Mouse (Mus musculus): Measurements from ENCODE around the gene Odf2l. TPM values are rescaled to one million over a fixed set of nuclear protein-coding genes. Genes with fewer than 3 reads are reported as not detected.

Odf2l gene
- polyA plus RNA-seq, 1 experiment from 2014 or later, result 26.8 TPM

GRCm38 (mm10) chr3:145119002-145119358, 592 bp downstream of the Odf2l start:
- Histone ChIP-seq H3K36me3 (replicated peaks; ENCODE audit: control insufficient read depth, insufficient read depth, low read depth, low read length) (no peaks in the 10 kb centered on the region), H3K9me3 (replicated peaks; ENCODE audit: control insufficient read depth, low read length) (no peaks in the 10 kb centered on the region), H3K27ac (replicated peaks; ENCODE audit: low read depth, low read length) (peak overlapping the region; percentile 94; the same call in 1 of the 2 replicates), H3K4me1 (ENCODE audit: control insufficient read depth, insufficient read depth, low read length) (no peaks in the 10 kb centered on the region; the same call in 1 of the 2 replicates), H3K9ac (replicated peaks; ENCODE audit: low read length) (peak overlapping the region; percentile 89), H3K27me3 (ENCODE audit: control insufficient read depth, insufficient read depth, low read length) (no peaks in the 10 kb centered on the region), H3K4me3 (ENCODE audit: low read depth, low read length) (peak overlapping the region; percentile 70), H3K4me2 (ENCODE audit: low read depth, low read length) (peak overlapping the region; percentile 41)
- ATAC-seq (replicated peaks; ENCODE audit: insufficient number of reproducible peaks, low FRiP score, low TSS enrichment, low read depth) (no peak), DNase-seq (ENCODE audit: low spot score) (no peak)
- 5% methylated on average over 14 of the region's 14 CpGs for WGBS

GRCm38 (mm10) chr3:145119425-145119824, 1.0 kb downstream of the Odf2l start:
- Histone ChIP-seq H3K9me3 (replicated peaks; ENCODE audit: control insufficient read depth, low read length) (no peaks in the 10 kb centered on the region), H3K36me3 (replicated peaks; ENCODE audit: control insufficient read depth, insufficient read depth, low read depth, low read length) (no peaks in the 10 kb centered on the region), H3K27ac (replicated peaks; ENCODE audit: low read depth, low read length) (no peak overlapping the region), H3K4me2 (ENCODE audit: low read depth, low read length) (no peak overlapping the region; the same call in 1 of the 2 replicates), H3K4me3 (ENCODE audit: low read depth, low read length) (peak overlapping the region; percentile 70), H3K27me3 (ENCODE audit: control insufficient read depth, insufficient read depth, low read length) (no peaks in the 10 kb centered on the region), H3K9ac (replicated peaks; ENCODE audit: low read length) (no peak overlapping the region), H3K4me1 (ENCODE audit: control insufficient read depth, insufficient read depth, low read length) (no peaks in the 10 kb centered on the region; the same call in 1 of the 2 replicates)
- ATAC-seq (replicated peaks; ENCODE audit: insufficient number of reproducible peaks, low FRiP score, low TSS enrichment, low read depth) (no peak), DNase-seq (ENCODE audit: low spot score) (no peak)
- WGBS, result 77% methylated on average over 7 of the region's 7 CpGs

GRCm38 (mm10) chr3:145126618-145127017, 8.2 kb downstream of the Odf2l start:
- Histone ChIP-seq H3K4me3 (ENCODE audit: low read depth, low read length) (no peak overlapping the region), H3K4me1 (ENCODE audit: control insufficient read depth, insufficient read depth, low read length) (no peaks in the 10 kb centered on the region), H3K27me3 (ENCODE audit: control insufficient read depth, insufficient read depth, low read length) (no peaks in the 10 kb centered on the region), H3K36me3 (replicated peaks; ENCODE audit: control insufficient read depth, insufficient read depth, low read depth, low read length) (no peaks in the 10 kb centered on the region), H3K4me2 (ENCODE audit: low read depth, low read length) (no peak overlapping the region), H3K9me3 (replicated peaks; ENCODE audit: control insufficient read depth, low read length) (no peaks in the 10 kb centered on the region), H3K9ac (replicated peaks; ENCODE audit: low read length) (no peak overlapping the region), H3K27ac (replicated peaks; ENCODE audit: low read depth, low read length) (no peak overlapping the region)
- DNase-seq (ENCODE audit: low spot score) (no peak), ATAC-seq (replicated peaks; ENCODE audit: insufficient number of reproducible peaks, low FRiP score, low TSS enrichment, low read depth) (no peak)
- WGBS, result 90% methylated on average over 2 of the region's 2 CpGs

GRCm38 (mm10) chr3:145129356-145129755, 11.0 kb downstream of the Odf2l start:
- no peak for ATAC-seq (replicated peaks; ENCODE audit: insufficient number of reproducible peaks, low FRiP score, low TSS enrichment, low read depth)
- peaks cover 2% of the 10 kb centered on the region; the same call in 1 of the 2 replicates for H3K36me3 ChIP-seq (replicated peaks; ENCODE audit: control insufficient read depth, insufficient read depth, low read depth, low read length)
- no peak overlapping the region for H3K4me2 ChIP-seq (ENCODE audit: low read depth, low read length)
- no peak for DNase-seq (ENCODE audit: low spot score)
- H3K4me3 ChIP-seq (ENCODE audit: low read depth, low read length), result no peak overlapping the region
- H3K4me1 ChIP-seq (ENCODE audit: control insufficient read depth, insufficient read depth, low read length), result no peaks in the 10 kb centered on the region
- no peak overlapping the region for H3K27ac ChIP-seq (replicated peaks; ENCODE audit: low read depth, low read length)
- H3K27me3 ChIP-seq (ENCODE audit: control insufficient read depth, insufficient read depth, low read length), result no peaks in the 10 kb centered on the region
- H3K9me3 ChIP-seq (replicated peaks; ENCODE audit: control insufficient read depth, low read length), result no peaks in the 10 kb centered on the region
- no peak overlapping the region for H3K9ac ChIP-seq (replicated peaks; ENCODE audit: low read length)

GRCm38 (mm10) chr3:145131210-145131868, 13.0 kb downstream of the Odf2l start:
- Histone ChIP-seq H3K4me2 (ENCODE audit: low read depth, low read length) (no peak overlapping the region), H3K36me3 (replicated peaks; ENCODE audit: control insufficient read depth, insufficient read depth, low read depth, low read length) (peaks cover 2% of the 10 kb centered on the region; the same call in 1 of the 2 replicates), H3K27ac (replicated peaks; ENCODE audit: low read depth, low read length) (no peak overlapping the region), H3K27me3 (ENCODE audit: control insufficient read depth, insufficient read depth, low read length) (no peaks in the 10 kb centered on the region), H3K4me3 (ENCODE audit: low read depth, low read length) (no peak overlapping the region), H3K9me3 (replicated peaks; ENCODE audit: control insufficient read depth, low read length) (no peaks in the 10 kb centered on the region), H3K9ac (replicated peaks; ENCODE audit: low read length) (no peak overlapping the region), H3K4me1 (ENCODE audit: control insufficient read depth, insufficient read depth, low read length) (no peaks in the 10 kb centered on the region)
- DNase-seq (ENCODE audit: low spot score) (peak; percentile 71), ATAC-seq (replicated peaks; ENCODE audit: insufficient number of reproducible peaks, low FRiP score, low TSS enrichment, low read depth) (no peak)
- 30% methylated on average over 3 of the region's 3 CpGs for WGBS

- no peak for DNase-seq (ENCODE audit: low spot score)
- no peaks in the 10 kb centered on the region for H3K9me3 ChIP-seq (replicated peaks; ENCODE audit: control insufficient read depth, low read length)
These were observed 21.8 kb downstream of the Odf2l start for GRCm38 (mm10) chr3:145140236-145140635.

GRCm38 (mm10) chr3:145142925-145143324, 24.5 kb downstream of the Odf2l start:
- DNase-seq (ENCODE audit: low spot score), result no peak
- no peak overlapping the region for H3K4me2 ChIP-seq (ENCODE audit: low read depth, low read length)
- ATAC-seq (replicated peaks; ENCODE audit: insufficient number of reproducible peaks, low FRiP score, low TSS enrichment, low read depth), result no peak
- H3K36me3 ChIP-seq (replicated peaks; ENCODE audit: control insufficient read depth, insufficient read depth, low read depth, low read length), result no peaks in the 10 kb centered on the region
- no peaks in the 10 kb centered on the region for H3K4me1 ChIP-seq (ENCODE audit: control insufficient read depth, insufficient read depth, low read length)
- H3K27ac ChIP-seq (replicated peaks; ENCODE audit: low read depth, low read length), result no peak overlapping the region
- H3K9me3 ChIP-seq (replicated peaks; ENCODE audit: control insufficient read depth, low read length), result no peaks in the 10 kb centered on the region
- H3K4me3 ChIP-seq (ENCODE audit: low read depth, low read length), result no peak overlapping the region
- no peaks in the 10 kb centered on the region for H3K27me3 ChIP-seq (ENCODE audit: control insufficient read depth, insufficient read depth, low read length)
- H3K9ac ChIP-seq (replicated peaks; ENCODE audit: low read length), result no peak overlapping the region

More at GRCm38 (mm10) chr3:145140236-145140635, 21.8 kb downstream of the Odf2l start:
- Histone ChIP-seq H3K4me1 (ENCODE audit: control insufficient read depth, insufficient read depth, low read length) (no peaks in the 10 kb centered on the region), H3K27me3 (ENCODE audit: control insufficient read depth, insufficient read depth, low read length) (no peaks in the 10 kb centered on the region), H3K27ac (replicated peaks; ENCODE audit: low read depth, low read length) (no peak overlapping the region), H3K4me2 (ENCODE audit: low read depth, low read length) (no peak overlapping the region), H3K9ac (replicated peaks; ENCODE audit: low read length) (no peak overlapping the region), H3K36me3 (replicated peaks; ENCODE audit: control insufficient read depth, insufficient read depth, low read depth, low read length) (no peaks in the 10 kb centered on the region), H3K4me3 (ENCODE audit: low read depth, low read length) (no peak overlapping the region)
- ATAC-seq (replicated peaks; ENCODE audit: insufficient number of reproducible peaks, low FRiP score, low TSS enrichment, low read depth), result no peak
- WGBS, result 82% methylated on average over 4 of the region's 4 CpGs

- no peak overlapping the region for H3K4me2 ChIP-seq (ENCODE audit: low read depth, low read length)
- no peaks in the 10 kb centered on the region for H3K27me3 ChIP-seq (ENCODE audit: control insufficient read depth, insufficient read depth, low read length)
- H3K9me3 ChIP-seq (replicated peaks; ENCODE audit: control insufficient read depth, low read length), result no peaks in the 10 kb centered on the region
- H3K36me3 ChIP-seq (replicated peaks; ENCODE audit: control insufficient read depth, insufficient read depth, low read depth, low read length), result no peaks in the 10 kb centered on the region
- H3K4me1 ChIP-seq (ENCODE audit: control insufficient read depth, insufficient read depth, low read length), result no peaks in the 10 kb centered on the region
- 86% methylated on average over 10 of the region's 10 CpGs for WGBS
- DNase-seq (ENCODE audit: low spot score) (no peak), ATAC-seq (replicated peaks; ENCODE audit: insufficient number of reproducible peaks, low FRiP score, low TSS enrichment, low read depth) (no peak)
- H3K27ac ChIP-seq (replicated peaks; ENCODE audit: low read depth, low read length), result no peak overlapping the region
- no peak overlapping the region for H3K9ac ChIP-seq (replicated peaks; ENCODE audit: low read length)
- H3K4me3 ChIP-seq (ENCODE audit: low read depth, low read length), result no peak overlapping the region
These were observed 25.5 kb downstream of the Odf2l start for GRCm38 (mm10) chr3:145143856-145144255.

Data from embryonic facial prominence, embryonic 11.5 days (tissue).